In genomic region chr5:20330025-20330424, GRCm38 (mm10) we compare ENCODE assay signal across 16 mouse cellular contexts.
DNase-seq lines count a peak whose midpoint lies in the region; ATAC-seq and TF ChIP-seq lines count a peak whose summit lies in the region.
"Had no signal": no experiment of that assay in that cellular context is flagged by ENCODE, and none has a peak within 500 bp of the region (broad histone marks: within the 10 kb centered on the region; RNA-seq: fewer than 3 reads in every experiment).

No protein-coding gene starts in this region.

- no peak for TF ChIP-seq EP300 in CH12.LX (IDR thresholded peaks at IDR 0.05; ENCODE audit: low read length)

- no peaks in the 10 kb centered on the region for H3K36me3 ChIP-seq in forebrain, embryonic 15.5 days
- no peaks in the 10 kb centered on the region for H3K36me3 ChIP-seq in forebrain, embryonic 10.5 days (replicated peaks)
- H3K36me3 ChIP-seq in CH12.LX (replicated peaks in 1 of 2; ENCODE audit: control insufficient read depth in 1 of 2, insufficient read depth in 1 of 2, low read length in 1 of 2) = no peaks in the 10 kb centered on the region
- H3K36me3 ChIP-seq: limb, embryonic 10.5 days had no signal

- no peaks in the 10 kb centered on the region for H3K27me3 ChIP-seq in forebrain, embryonic 15.5 days
- H3K27me3 ChIP-seq in forebrain, embryonic 10.5 days (ENCODE audit: poor library complexity, severe bottlenecking) = no peaks in the 10 kb centered on the region
- H3K27me3 ChIP-seq in CH12.LX (replicated peaks) = no peaks in the 10 kb centered on the region

- WGBS in forebrain, embryonic 15.5 days = 72% methylated on average over 3 of the region's 3 CpGs
- WGBS in forebrain, embryonic 10.5 days = 87% methylated on average over 3 of the region's 3 CpGs

- H3K27ac ChIP-seq in forebrain, embryonic 15.5 days (replicated peaks) = peak overlapping the region; percentile 31; the same call in 1 of the 2 replicates
- no peak overlapping the region for H3K27ac ChIP-seq in forebrain, embryonic 10.5 days
- no peak overlapping the region for H3K27ac ChIP-seq in CH12.LX (ENCODE audit: insufficient read depth, low read depth)
- H3K27ac ChIP-seq: gastrocnemius, adult 2 months; limb, embryonic 10.5 days had no signal

- no peak for TF ChIP-seq CTCF in CH12.LX (conservative IDR thresholded peaks at IDR 0.05 in 1 of 2, IDR thresholded peaks at IDR 0.05 in 1 of 2; ENCODE audit: low read depth in 2 of 2, low read length in 2 of 2)

- H3K4me3 ChIP-seq in forebrain, embryonic 15.5 days = no peak overlapping the region
- no peak overlapping the region for H3K4me3 ChIP-seq in forebrain, embryonic 10.5 days
- H3K4me3 ChIP-seq in CH12.LX (replicated peaks in 1 of 3; ENCODE audit: low read depth in 2 of 3, low read length in 2 of 3, poor library complexity in 1 of 3) = no peak overlapping the region
- H3K4me3 ChIP-seq: gastrocnemius, adult 2 months; limb, embryonic 10.5 days had no signal

- intact Hi-C loops in gastrocnemius, postnatal 14 days (cut with DNase I; ENCODE audit: low total_unique reads) = no loop called here

- no peak overlapping the region for H3K9ac ChIP-seq in forebrain, embryonic 15.5 days (replicated peaks)
- no peak overlapping the region for H3K9ac ChIP-seq in CH12.LX (ENCODE audit: insufficient read depth, low read depth)
- H3K9ac ChIP-seq: liver, postnatal 0 days had no signal

- DNase-seq in forebrain, embryonic 10.5 days (ENCODE audit: extremely low spot score, low spot score) = no peak
- DNase-seq in CH12.LX (ENCODE audit: extremely low read depth) = no peak
- DNase-seq in cerebellum, adult 11 months = peak; percentile 57
- peak; percentile 68 to 75 for DNase-seq in cerebellum, postnatal 10 days
- DNase-seq in gastrocnemius, postnatal 14 days = no peak
- no peak for DNase-seq in lung, postnatal 14 days
- DNase-seq: gastrocnemius, adult 2 months; heart, postnatal 4 days; kidney, adult 11 months; layer of hippocampus, postnatal 36 days; liver, postnatal 0 days; right cerebral cortex, postnatal 25 days; thymus, adult 18-20 months; thymus, postnatal 4 days had no signal

- TF ChIP-seq RAD21 in CH12.LX (IDR thresholded peaks at IDR 0.05; ENCODE audit: low read depth, low read length) = no peak

- H3K79me2 ChIP-seq in CH12.LX (replicated peaks; ENCODE audit: control insufficient read depth, extremely low read depth, insufficient read depth, poor library complexity, severe bottlenecking) = no peaks in the 10 kb centered on the region

- no peaks in the 10 kb centered on the region for H3K9me3 ChIP-seq in forebrain, embryonic 15.5 days
- no peaks in the 10 kb centered on the region for H3K9me3 ChIP-seq in forebrain, embryonic 10.5 days
- no peaks in the 10 kb centered on the region for H3K9me3 ChIP-seq in CH12.LX (replicated peaks; ENCODE audit: low read length)
- H3K9me3 ChIP-seq: limb, embryonic 10.5 days had no signal

- TF ChIP-seq POLR2A in CH12.LX (IDR thresholded peaks at IDR 0.05; ENCODE audit: low read depth, low read length) = no peak

- peaks cover 10% of the 10 kb centered on the region for H3K4me1 ChIP-seq in forebrain, embryonic 15.5 days
- H3K4me1 ChIP-seq in forebrain, embryonic 10.5 days = peaks cover 3% of the 10 kb centered on the region; the same call in 1 of the 2 replicates
- peaks cover 0 to 6% of the 10 kb centered on the region in 2 experiments; a peak in 1 of 4 replicates for H3K4me1 ChIP-seq in CH12.LX (ENCODE audit: control insufficient read depth in 1 of 2, insufficient read depth in 2 of 2)

- in situ Hi-C loops in CH12.LX (cut with MboI; ENCODE audit: low pct_ligation_motif_present, low pct_unique_long_range_greater_than_20kb, low sequenced_read_pairs) = no loop called here

- H3K4me2 ChIP-seq in forebrain, embryonic 15.5 days (replicated peaks) = no peak overlapping the region
- no peak overlapping the region for H3K4me2 ChIP-seq in CH12.LX (ENCODE audit: insufficient read depth, low read depth, poor library complexity, severe bottlenecking)

- dilution Hi-C loops in CH12.LX (cut with MboI; ENCODE audit: extremely low pct_ligation_motif_present, extremely low pct_unique_long_range_greater_than_20kb, low sequenced_read_pairs) = no loop called here

- no peak; the same call in 1 of the 2 replicates for ATAC-seq in forebrain, embryonic 15.5 days (replicated peaks)
- ATAC-seq: liver, postnatal 0 days had no signal

TF ChIP-seq in CH12.LX, 34 proteins besides CTCF, POLR2A, EP300 and RAD21:
- TF ChIP-seq TCF12 (IDR thresholded peaks at IDR 0.05; ENCODE audit: low read depth, low read length) = no peak
- TF ChIP-seq MAFK (IDR thresholded peaks at IDR 0.05; ENCODE audit: insufficient replicate concordance, low read length) = 0 out of 2 replicates have a peak, but pooled peaks have one; percentile 62
- no peak for TF ChIP-seq MAX (IDR thresholded peaks at IDR 0.05; ENCODE audit: low read length)
- TF ChIP-seq SIN3A (IDR thresholded peaks at IDR 0.05; ENCODE audit: low read length) = no peak
- no peak for TF ChIP-seq GABPA (IDR thresholded peaks at IDR 0.05; ENCODE audit: insufficient replicate concordance, low read depth, low read length)

Comparison
In these comparisons a context has a peak if more than half of its experiments do, and no peak if none do; other contexts are left out.
1. DNase-seq: peak in cerebellum, adult 11 months (single experiment) and cerebellum, postnatal 10 days (2 of 2); none in forebrain, embryonic 10.5 days (single experiment), CH12.LX (single experiment), gastrocnemius, postnatal 14 days (single experiment) and lung, postnatal 14 days (single experiment).